Mouse (Mus musculus) myocyte (in vitro differentiated cells): ENCODE results near the gene Olfr465-ps1.

Experiments used
- CEBPB ChIP-seq: IDR thresholded peaks from 2 replicates; pipeline ENCODE4 v1.6.1; 2011; ENCODE audit warnings: mild to moderate bottlenecking, moderate library complexity; ENCODE audit not compliant: poor library complexity, insufficient read depth, severe bottlenecking
- E2F4 ChIP-seq: IDR thresholded peaks from one replicate; pipeline ENCODE4 v1.6.1; 2011; ENCODE audit warnings: mild to moderate bottlenecking, control low read depth, moderate library complexity; ENCODE audit not compliant: insufficient read depth
- MAX ChIP-seq: IDR thresholded peaks from one replicate; pipeline ENCODE4 v1.6.1; 2011; ENCODE audit warnings: low read depth, mild to moderate bottlenecking, control low read depth
- MYOD1 ChIP-seq, 3 experiments: IDR thresholded peaks; one replicate each; pipeline ENCODE4 v1.6.1; 2011; ENCODE audit warnings: control low read depth in 2 of 3, low read depth in 2 of 3, mild to moderate bottlenecking in 2 of 3, moderate library complexity in 1 of 3; ENCODE audit not compliant: insufficient read length in 2 of 3, control insufficient read depth in 1 of 3
- MYOG ChIP-seq, 3 experiments: IDR thresholded peaks; one replicate each; pipeline ENCODE4 v1.6.1; 2011; ENCODE audit warnings: control low read depth in 2 of 3, low read depth in 2 of 3, mild to moderate bottlenecking in 2 of 3; ENCODE audit not compliant: insufficient read length in 2 of 3, control insufficient read depth in 1 of 3, insufficient read depth in 1 of 3
- POLR2A ChIP-seq: IDR thresholded peaks from one replicate; pipeline ENCODE4 v1.6.1; 2011; ENCODE audit warnings: low read depth, mild to moderate bottlenecking, control low read depth, moderate library complexity; ENCODE audit not compliant: insufficient read length
- POLR2AphosphoS2 ChIP-seq: IDR thresholded peaks from one replicate; pipeline ENCODE4 v1.6.1; 2011; ENCODE audit warnings: low read depth, control low read depth; ENCODE audit not compliant: insufficient read length
- REST ChIP-seq: IDR thresholded peaks from one replicate; pipeline ENCODE4 v1.6.1; 2011; ENCODE audit warnings: mild to moderate bottlenecking, control low read depth, moderate library complexity; ENCODE audit not compliant: insufficient read depth, insufficient read length
- TCF12 ChIP-seq: IDR thresholded peaks from one replicate; pipeline ENCODE4 v1.6.1; 2011; ENCODE audit warnings: mild to moderate bottlenecking, control low read depth; ENCODE audit not compliant: poor library complexity, insufficient read depth, severe bottlenecking
- TCF3 ChIP-seq: IDR thresholded peaks from one replicate; pipeline ENCODE4 v1.6.1; 2011; ENCODE audit warnings: low read depth, control low read depth; ENCODE audit not compliant: insufficient read length
- USF1 ChIP-seq: IDR thresholded peaks from one replicate; pipeline ENCODE4 v1.6.1; 2011; ENCODE audit warnings: low read depth, mild to moderate bottlenecking, control low read depth, moderate library complexity

DNA sequence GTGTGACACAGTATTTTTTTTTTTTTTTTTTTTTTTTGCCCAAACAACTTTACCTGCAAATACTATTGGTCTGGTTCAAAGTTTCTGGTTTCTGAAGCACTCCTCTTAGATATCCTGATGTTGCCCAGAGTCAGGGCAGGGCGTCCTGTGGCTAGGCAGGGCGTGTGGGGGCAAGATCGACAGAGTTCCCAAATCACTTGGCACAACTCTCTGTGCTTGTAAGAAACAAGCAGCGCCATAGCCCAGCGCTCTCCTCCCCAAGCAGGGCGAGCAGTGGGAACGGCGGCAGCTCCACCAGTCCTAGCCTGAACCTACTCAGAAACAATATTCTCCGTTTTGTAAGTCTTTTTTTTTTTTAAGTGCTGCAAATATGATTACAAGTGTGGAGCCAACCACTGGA is 37.2 kb upstream of the Olfr465-ps1 start:
- TF ChIP-seq MYOD1 (IDR thresholded peaks at IDR 0.05; ENCODE audit: control insufficient read depth in 1 of 3, insufficient read length in 2 of 3, low read depth in 2 of 3) (no peak), POLR2A (no peak), TCF12 (no peak), MYOG (IDR thresholded peaks at IDR 0.05; ENCODE audit: control insufficient read depth in 1 of 3, insufficient read depth in 1 of 3, insufficient read length in 2 of 3, low read depth in 2 of 3) (no peak), CEBPB (no peak), USF1 (no peak), POLR2AphosphoS2 (no peak), E2F4 (no peak), MAX (no peak), TCF3 (no peak), REST (no peak)
